ENCODE assay signal across 8 mouse cellular contexts in genomic region chr3:107895194-107895719, GRCm38 (mm10). TPM values are rescaled to one million over a fixed set of nuclear protein-coding genes. Genes with fewer than 3 reads are reported as not detected.
A peak's percentile ranks its signal among the peaks of the same experiment; 100 is the strongest.
DNase-seq lines count a peak whose midpoint lies in the region; ATAC-seq and TF ChIP-seq lines count a peak whose summit lies in the region.

No protein-coding gene starts in this region.

- TF ChIP-seq CTCF in CH12.LX (conservative IDR thresholded peaks at IDR 0.05 in 1 of 2, IDR thresholded peaks at IDR 0.05 in 1 of 2; ENCODE audit: low read depth in 2 of 2, low read length in 2 of 2): no peak

- no peaks in the 10 kb centered on the region for H3K9me3 ChIP-seq in CH12.LX (replicated peaks; ENCODE audit: low read length)
- H3K9me3 ChIP-seq in forebrain, embryonic 13.5 days (replicated peaks): no peaks in the 10 kb centered on the region
- no peaks in the 10 kb centered on the region for H3K9me3 ChIP-seq in liver, embryonic 13.5 days (replicated peaks)

- peaks cover 3% of the 10 kb centered on the region in 2 experiments; a peak in 3 of 4 replicates for H3K4me1 ChIP-seq in CH12.LX (ENCODE audit: control insufficient read depth in 1 of 2, insufficient read depth in 2 of 2)
- H3K4me1 ChIP-seq in forebrain, embryonic 13.5 days: peaks cover 12% of the 10 kb centered on the region
- H3K4me1 ChIP-seq in liver, embryonic 13.5 days (replicated peaks): peaks cover 24% of the 10 kb centered on the region

- H3K9ac ChIP-seq in CH12.LX (ENCODE audit: insufficient read depth, low read depth): no peak overlapping the region
- H3K9ac ChIP-seq in forebrain, embryonic 13.5 days: peak overlapping the region; percentile 76
- H3K9ac ChIP-seq in liver, embryonic 13.5 days: peak overlapping the region; percentile 83

- DNase-seq in frontal cortex, postnatal 36 days (ENCODE audit: low spot score in 2 of 2): no peak
- no peak for DNase-seq in CH12.LX (ENCODE audit: extremely low read depth)
- DNase-seq in liver, embryonic 13.5 days: peak; percentile 12
- no peak for DNase-seq in ovary, postnatal 14 days (ENCODE audit: low spot score)
- no peak for DNase-seq in adrenal gland, adult 8-10 months
- no peak for DNase-seq in natural killer cell, adult 2 months (ENCODE audit: low spot score in 2 of 2)

- peaks cover 18% of the 10 kb centered on the region for H3K27me3 ChIP-seq in CH12.LX (replicated peaks)
- H3K27me3 ChIP-seq in forebrain, embryonic 13.5 days: no peaks in the 10 kb centered on the region
- H3K27me3 ChIP-seq in liver, embryonic 13.5 days: no peaks in the 10 kb centered on the region

- peak; percentile 27; the same call in 1 of the 2 replicates for ATAC-seq in frontal cortex, adult (ENCODE audit: low TSS enrichment)
- ATAC-seq in forebrain, embryonic 13.5 days: peak; percentile 29
- ATAC-seq in liver, embryonic 13.5 days (ENCODE audit: low read depth): peak; percentile 53

- peak overlapping the region; percentile 79 for H3K4me2 ChIP-seq in CH12.LX (ENCODE audit: insufficient read depth, low read depth, poor library complexity, severe bottlenecking)
- H3K4me2 ChIP-seq in forebrain, embryonic 13.5 days: peak overlapping the region; percentile 70
- H3K4me2 ChIP-seq in liver, embryonic 13.5 days: peak overlapping the region; percentile 91

- no peak for TF ChIP-seq EP300 in CH12.LX (IDR thresholded peaks at IDR 0.05; ENCODE audit: low read length)

- no peaks in the 10 kb centered on the region for H3K36me3 ChIP-seq in CH12.LX (replicated peaks in 1 of 2; ENCODE audit: control insufficient read depth in 1 of 2, insufficient read depth in 1 of 2, low read length in 1 of 2)
- peaks cover 26% of the 10 kb centered on the region for H3K36me3 ChIP-seq in forebrain, embryonic 13.5 days (ENCODE audit: poor library complexity, severe bottlenecking)
- H3K36me3 ChIP-seq in liver, embryonic 13.5 days: peaks cover 17% of the 10 kb centered on the region

- H3K27ac ChIP-seq in CH12.LX (ENCODE audit: insufficient read depth, low read depth): no peak overlapping the region
- H3K27ac ChIP-seq in forebrain, embryonic 13.5 days: no peak overlapping the region
- H3K27ac ChIP-seq in liver, embryonic 13.5 days: peak overlapping the region; percentile 88

- no peak for TF ChIP-seq RAD21 in CH12.LX (IDR thresholded peaks at IDR 0.05; ENCODE audit: low read depth, low read length)

- in situ Hi-C loops in CH12.LX (cut with MboI; ENCODE audit: low pct_ligation_motif_present, low pct_unique_long_range_greater_than_20kb, low sequenced_read_pairs): no loop called here

- H3K79me2 ChIP-seq in CH12.LX (replicated peaks; ENCODE audit: control insufficient read depth, extremely low read depth, insufficient read depth, poor library complexity, severe bottlenecking): no peaks in the 10 kb centered on the region

- 10% methylated on average over 6 of the region's 6 CpGs for WGBS in forebrain, embryonic 13.5 days
- 6% methylated on average over 6 of the region's 6 CpGs for WGBS in liver, embryonic 13.5 days (ENCODE audit: insufficient replicate concordance)

- TF ChIP-seq POLR2A in CH12.LX (IDR thresholded peaks at IDR 0.05; ENCODE audit: low read depth, low read length): no peak

- dilution Hi-C loops in CH12.LX (cut with MboI; ENCODE audit: extremely low pct_ligation_motif_present, extremely low pct_unique_long_range_greater_than_20kb, low sequenced_read_pairs): no loop called here

- peak overlapping the region; percentile 14 to 35 (median 15) for H3K4me3 ChIP-seq in CH12.LX (replicated peaks in 1 of 3; ENCODE audit: low read depth in 2 of 3, low read length in 2 of 3, poor library complexity in 1 of 3)
- H3K4me3 ChIP-seq in forebrain, embryonic 13.5 days: peak overlapping the region; percentile 69
- peak overlapping the region; percentile 73 for H3K4me3 ChIP-seq in liver, embryonic 13.5 days (replicated peaks)

TF ChIP-seq in CH12.LX, 34 proteins besides CTCF, POLR2A, EP300 and RAD21:
- no peak for TF ChIP-seq HCFC1 (IDR thresholded peaks at IDR 0.05; ENCODE audit: low read depth, low read length)
- no peak for TF ChIP-seq MXI1 (IDR thresholded peaks at IDR 0.05; ENCODE audit: low read depth, low read length)
- no peak for TF ChIP-seq USF1 (IDR thresholded peaks at IDR 0.05; ENCODE audit: low read depth, low read length)
- no peak for TF ChIP-seq POLR2AphosphoS2 (IDR thresholded peaks at IDR 0.05; ENCODE audit: low read depth, low read length)
TF ChIP-seq in CH12.LX: peak in this region for 0.

RNA-seq across cellular contexts. Expression of gene Gstm5, which starts 0.4 kb away (rescaled TPM):
- total RNA-seq in CH12.LX (2012; rRNA removed) (3.3 and 4.9 TPM in 2 replicates), CH12.LX (2014; rRNA removed) (2.2 and 4.2 TPM in 2 replicates)
- 4.2 and 5.2 TPM in 2 replicates for polyA plus RNA-seq in CH12.LX (2012; ENCODE audit: insufficient read length, low read depth)
- 222 and 225 TPM in 2 replicates for polyA plus RNA-seq in forebrain, embryonic 13.5 days (2015; fragmentation: Nextera tagmentation; extraction: Ambion mirVana)
- polyA plus RNA-seq in liver, embryonic 13.5 days (2015; fragmentation: Nextera tagmentation; extraction: Ambion mirVana): 148 and 158 TPM in 2 replicates
- total RNA-seq in adrenal gland, adult 8-10 months (2022): 10 to 100 TPM; 28.1 to 51.7 (median 37.1) TPM

RNA-seq across cellular contexts. Expression of gene Eps8l3, which starts 18.2 kb away (rescaled TPM):
- total RNA-seq in CH12.LX (2012; rRNA removed): not detected in 2 replicates
- total RNA-seq in CH12.LX (2014; rRNA removed): not detected in 2 replicates
- not detected in 2 replicates for polyA plus RNA-seq in CH12.LX (2012; ENCODE audit: insufficient read length, low read depth)
- polyA plus RNA-seq in forebrain, embryonic 13.5 days (2015; fragmentation: Nextera tagmentation; extraction: Ambion mirVana): not detected in 2 replicates
- not detected in 2 replicates for polyA plus RNA-seq in liver, embryonic 13.5 days (2015; fragmentation: Nextera tagmentation; extraction: Ambion mirVana)
- not detected for total RNA-seq in adrenal gland, adult 8-10 months (2022)

RNA-seq across cellular contexts. Expression of gene Gstm7, which starts 36.4 kb away (rescaled TPM):
- total RNA-seq in CH12.LX (2012; rRNA removed): not detected in 2 replicates
- total RNA-seq in CH12.LX (2014; rRNA removed): not detected in 2 replicates
- polyA plus RNA-seq in CH12.LX (2012; ENCODE audit: insufficient read length, low read depth): not detected in 2 replicates
- 83.5 and 89.2 TPM in 2 replicates for polyA plus RNA-seq in forebrain, embryonic 13.5 days (2015; fragmentation: Nextera tagmentation; extraction: Ambion mirVana)
- 11.1 and 13.2 TPM in 2 replicates for polyA plus RNA-seq in liver, embryonic 13.5 days (2015; fragmentation: Nextera tagmentation; extraction: Ambion mirVana)
- total RNA-seq in adrenal gland, adult 8-10 months (2022): 100 to 1,000 TPM; 135 to 182 (median 168) TPM

RNA-seq across cellular contexts. Expression of gene Gstm6, which starts 48.3 kb away (rescaled TPM):
- 0.17 TPM in 1 of 2 replicates, not detected in the other for total RNA-seq in CH12.LX (2012; rRNA removed)
- 0.35 TPM in 1 of 2 replicates, not detected in the other for total RNA-seq in CH12.LX (2014; rRNA removed)
- 0.44 TPM in 1 of 2 replicates, not detected in the other for polyA plus RNA-seq in CH12.LX (2012; ENCODE audit: insufficient read length, low read depth)
- polyA plus RNA-seq in forebrain, embryonic 13.5 days (2015; fragmentation: Nextera tagmentation; extraction: Ambion mirVana): 11.7 and 11.9 TPM in 2 replicates
- 9.0 and 12.0 TPM in 2 replicates for polyA plus RNA-seq in liver, embryonic 13.5 days (2015; fragmentation: Nextera tagmentation; extraction: Ambion mirVana)
- 10 to 100 TPM in 1 of 4 experiments, 1 to 10 TPM in 3; 5.9 to 10.0 (median 6.9) TPM for total RNA-seq in adrenal gland, adult 8-10 months (2022)

Comparison
In these comparisons a context has a peak if more than half of its experiments do, and no peak if none do; other contexts are left out.
1. H3K4me3 ChIP-seq: peak in every context shown above with its lines; median percentile 73 in liver, embryonic 13.5 days; 69 in forebrain, embryonic 13.5 days; 15 in CH12.LX.
2. RNA of gene Gstm5, which starts 0.4 kb away (polyA plus RNA-seq): 222 to 225 TPM in forebrain, embryonic 13.5 days and 148 to 158 TPM in liver, embryonic 13.5 days; 4.2 to 5.2 TPM in CH12.LX; every median in the first group is over 10 times any median in the second.
3. RNA of gene Gstm7, which starts 36.4 kb away (polyA plus RNA-seq): 83.5 to 89.2 TPM in forebrain, embryonic 13.5 days and 11.1 to 13.2 TPM in liver, embryonic 13.5 days; not detected in CH12.LX; every median in the first group is over 10 times any median in the second.
4. Peak in every context shown above with its lines, with median percentiles within 50 percentile points of each other: ATAC-seq and H3K4me2 ChIP-seq.